Mouse (Mus musculus) frontal cortex, adult (tissue): ENCODE data around the gene Akap9.
"Not testable (repeated sequence)": the region's sequence is repeated elsewhere in the genome, so short reads cannot be mapped to it uniquely, and the experiment has no call there.

ENCODE experiments used
- ATAC-seq: cut with Nextera tagmentation; 2 replicates; pipeline ENCODE4 v1.9.2; 2017; ENCODE audit warnings: mild to moderate bottlenecking, moderate library complexity, mixed read lengths; ENCODE audit not compliant: low TSS enrichment

Akap9 gene

DNA sequence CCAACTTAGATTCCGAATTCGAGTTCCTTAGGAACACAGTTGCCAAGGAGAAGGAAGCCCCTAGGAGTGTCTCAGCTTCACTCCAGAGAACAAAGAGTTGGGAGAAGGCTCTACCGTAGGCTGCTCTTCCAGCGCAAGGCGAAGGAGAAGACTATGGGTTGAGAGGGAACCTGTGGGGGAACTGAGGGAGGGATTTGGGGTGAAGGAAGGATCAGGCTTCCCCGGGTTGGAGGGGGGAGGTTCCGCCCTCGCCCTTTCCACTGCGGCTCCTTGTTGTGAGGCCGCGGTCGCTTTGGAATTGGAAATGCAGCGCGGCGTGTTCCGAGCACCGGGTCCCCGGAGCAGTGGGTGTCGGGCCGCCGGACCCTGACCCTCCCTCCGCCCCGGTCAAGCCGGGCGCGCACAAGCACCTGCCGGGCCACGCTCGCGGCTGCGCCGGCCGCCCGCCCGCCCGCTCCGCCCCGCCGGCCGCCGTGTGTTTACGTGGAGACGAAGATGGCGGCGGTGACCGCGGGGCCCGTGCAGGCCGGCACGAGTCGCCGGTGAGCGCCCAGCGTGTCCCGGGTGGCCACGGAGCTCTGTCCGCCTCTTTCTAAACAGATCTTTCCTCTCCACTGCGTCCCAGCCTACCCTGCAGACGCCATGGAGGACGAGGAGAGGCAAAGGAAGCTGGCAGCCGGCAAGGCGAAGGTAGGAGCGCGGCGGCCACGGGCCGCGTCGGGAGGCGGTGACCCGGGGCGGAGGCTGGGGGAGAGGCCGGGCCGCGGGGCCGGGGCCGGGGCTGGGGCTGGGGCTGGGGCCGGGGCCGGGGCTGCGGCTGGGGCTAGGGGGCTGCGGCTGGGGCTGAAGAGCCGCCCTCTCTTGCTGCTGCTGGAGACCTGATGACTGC, at the start of gene Akap9:
Gene Akap9 (plus strand): TSS at position 254 of the 889 bp plus-strand sequence.
- ATAC-seq, result peak; percentile 94

DNA sequence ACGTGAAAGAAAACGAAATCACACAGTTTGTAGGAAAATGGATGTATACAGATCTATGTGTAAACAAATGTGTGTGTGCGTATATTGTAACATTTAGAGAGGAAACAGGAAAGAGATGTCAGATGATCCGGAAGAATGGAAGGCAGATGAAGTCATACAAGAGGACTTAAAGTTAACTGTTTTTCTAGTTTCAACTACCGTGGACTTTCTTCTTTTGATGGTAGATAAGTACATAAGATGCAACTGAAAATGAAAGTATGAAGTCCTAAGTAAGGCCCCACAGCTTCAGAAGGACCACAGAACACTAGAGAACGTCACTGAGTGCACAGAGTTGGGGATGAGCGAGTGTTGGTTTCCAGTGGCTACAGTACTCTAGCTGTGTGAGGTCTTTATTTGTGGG, 41.0 kb upstream of the Akap9 start:
- ATAC-seq, result not testable (repeated sequence)

DNA sequence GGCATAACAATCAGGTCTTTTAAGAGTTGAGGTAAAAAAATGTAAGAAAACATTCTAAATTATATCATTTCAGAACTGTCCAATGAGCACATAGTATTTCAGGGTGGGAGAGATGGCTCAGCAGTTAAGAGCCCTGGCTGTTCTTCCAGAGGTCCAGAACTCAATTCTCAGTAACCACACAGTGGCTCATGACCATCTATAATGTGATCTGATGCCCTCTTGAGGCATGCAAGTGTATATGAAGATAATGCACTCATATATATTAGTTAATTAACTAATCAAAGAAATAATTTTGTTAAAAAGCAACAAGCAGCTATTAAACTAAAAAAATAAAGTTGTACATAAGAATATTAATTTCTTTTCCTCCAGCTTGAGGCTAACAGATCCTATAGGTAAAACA, 38.7 kb upstream of the Akap9 start:
- ATAC-seq, result no peak

DNA sequence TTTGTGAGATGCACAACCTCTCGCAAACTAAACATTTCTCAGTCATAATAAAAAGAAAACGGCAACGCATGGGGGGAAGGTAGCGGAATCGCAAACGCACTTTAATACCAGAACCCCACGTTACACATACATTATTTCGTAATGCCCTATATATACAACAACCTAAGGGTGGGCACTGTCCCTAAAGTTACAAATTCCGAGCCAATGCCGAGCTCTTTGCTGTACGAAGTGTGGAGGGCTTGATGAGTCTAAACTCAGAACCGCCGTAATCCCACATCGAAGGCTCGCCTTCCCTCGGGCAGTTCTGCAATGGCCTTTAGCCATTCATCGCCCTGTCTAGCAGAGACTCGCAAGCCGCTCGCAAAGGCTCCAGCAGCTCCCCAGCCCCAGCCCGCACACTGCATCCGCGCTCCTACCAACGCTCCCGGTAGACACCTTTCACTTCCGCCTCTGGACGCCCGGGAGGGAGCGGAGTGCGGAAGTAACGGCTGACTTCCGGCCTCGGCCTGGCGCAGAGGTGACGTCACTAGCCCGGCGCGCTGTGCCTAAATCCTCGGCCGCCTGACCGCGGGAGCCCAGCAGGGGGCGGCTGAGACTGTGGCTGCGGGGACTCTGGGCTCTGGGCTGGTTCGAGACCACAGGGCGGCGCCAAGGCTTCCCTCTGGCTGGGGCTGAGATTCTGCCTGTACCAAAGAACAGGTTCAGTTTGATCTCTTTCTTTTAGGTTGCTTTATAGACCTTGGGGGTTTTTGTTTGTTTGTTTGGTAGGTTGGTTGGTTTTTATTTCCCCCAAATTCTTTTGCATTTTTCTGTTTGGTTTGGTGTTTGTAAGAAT, 34.2 kb upstream of the Akap9 start, which contains the start of gene Mterf1a:
Gene Mterf1a (minus strand): TSS at position 475 of the 835 bp plus-strand sequence.
- peak; percentile 100 for ATAC-seq

DNA sequence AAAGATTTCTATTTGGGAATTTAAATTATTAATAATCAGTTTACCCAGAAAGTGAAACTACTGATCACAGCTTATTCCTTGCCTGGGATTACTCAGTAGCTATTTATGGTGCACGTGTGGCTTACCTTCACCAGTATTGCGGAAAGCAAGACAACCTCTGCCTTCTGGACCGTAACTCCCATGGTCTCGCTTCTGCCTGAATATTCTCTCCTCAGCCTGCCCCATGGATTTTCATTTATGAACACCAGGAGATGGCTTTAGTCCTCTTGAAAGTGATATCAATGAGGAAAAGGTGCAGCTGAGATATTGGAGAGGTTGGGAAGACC, 33.6 kb upstream of the Akap9 start:
- ATAC-seq, result not testable (repeated sequence)

DNA sequence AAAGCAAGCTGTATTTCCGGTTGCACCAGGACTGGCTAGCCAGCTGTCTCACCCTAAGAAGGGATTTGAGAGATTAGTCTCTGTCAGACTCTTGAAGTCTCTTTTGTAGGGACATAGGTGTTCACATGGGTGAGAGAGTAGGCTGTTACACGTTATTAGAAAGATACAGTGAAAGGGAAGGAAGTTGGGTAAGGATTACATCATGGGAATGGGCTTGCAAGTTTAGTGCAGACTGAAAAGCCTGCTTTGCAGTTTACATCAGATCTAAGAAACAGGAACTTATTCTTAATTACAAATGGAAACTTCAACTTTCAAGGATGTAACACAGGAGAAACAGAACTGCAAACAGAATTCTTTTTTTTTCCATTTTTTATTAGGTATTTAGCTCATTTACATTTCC, 22.4 kb upstream of the Akap9 start:
- ATAC-seq, result no peak

DNA sequence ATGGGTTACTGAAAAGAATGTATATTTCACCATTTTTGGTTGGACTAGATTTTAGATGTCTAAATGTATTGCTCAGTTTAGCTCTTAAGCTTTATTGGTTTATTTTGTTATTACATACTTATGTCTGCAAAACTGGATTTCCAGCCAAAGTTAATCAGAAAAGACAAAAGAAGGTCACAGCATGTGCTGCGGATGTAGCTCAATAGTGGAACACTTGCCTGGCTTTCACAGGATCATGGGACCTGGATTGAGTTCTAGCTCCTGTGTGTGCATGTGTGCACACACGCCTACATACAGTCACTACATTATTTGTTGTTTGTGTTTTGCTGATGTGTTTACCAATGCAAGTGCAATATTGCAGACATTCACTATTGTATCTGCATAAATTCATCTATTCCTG, 5.5 kb upstream of the Akap9 start:
- no peak for ATAC-seq

DNA sequence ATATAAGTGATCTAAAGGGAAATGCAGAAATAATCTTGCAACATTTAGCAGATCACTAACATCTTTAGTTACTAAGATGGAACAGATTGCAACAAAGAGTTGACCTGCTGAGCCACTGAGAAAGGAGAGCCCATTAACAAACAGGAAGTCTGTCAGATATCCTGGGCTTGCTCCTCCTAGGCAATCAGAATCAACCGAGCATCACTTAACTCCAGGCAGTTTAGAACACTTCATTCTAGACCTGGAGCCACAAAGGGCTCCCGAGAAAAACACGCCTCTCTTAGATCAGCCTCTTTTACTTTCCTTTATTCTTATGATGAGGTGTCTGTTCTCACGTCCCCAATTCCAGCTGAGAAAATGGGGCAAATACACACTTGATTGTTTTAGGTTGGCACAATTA, 1.2 kb upstream of the Akap9 start:
- ATAC-seq, result no peak

DNA sequence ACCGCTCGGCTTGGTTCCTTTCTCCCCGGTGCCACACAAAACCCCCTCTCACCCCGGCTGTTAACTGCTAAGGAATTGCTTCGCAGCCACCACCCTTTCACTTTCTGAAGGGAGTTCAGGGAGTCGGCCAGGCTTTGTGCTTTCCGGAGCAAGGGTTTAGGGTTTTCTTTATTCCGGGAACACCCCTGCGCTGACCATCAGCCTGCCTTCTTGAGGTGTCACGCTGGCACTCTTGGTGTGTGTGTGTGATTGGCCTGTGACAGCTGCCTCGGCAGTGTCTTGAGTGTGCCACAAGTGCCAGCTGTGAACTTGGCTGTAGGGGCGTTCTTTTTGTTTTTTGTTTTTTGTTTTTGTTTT, 814 bp downstream of the Akap9 start:
- ATAC-seq, result peak; percentile 9; the same call in 1 of the 2 replicates

DNA sequence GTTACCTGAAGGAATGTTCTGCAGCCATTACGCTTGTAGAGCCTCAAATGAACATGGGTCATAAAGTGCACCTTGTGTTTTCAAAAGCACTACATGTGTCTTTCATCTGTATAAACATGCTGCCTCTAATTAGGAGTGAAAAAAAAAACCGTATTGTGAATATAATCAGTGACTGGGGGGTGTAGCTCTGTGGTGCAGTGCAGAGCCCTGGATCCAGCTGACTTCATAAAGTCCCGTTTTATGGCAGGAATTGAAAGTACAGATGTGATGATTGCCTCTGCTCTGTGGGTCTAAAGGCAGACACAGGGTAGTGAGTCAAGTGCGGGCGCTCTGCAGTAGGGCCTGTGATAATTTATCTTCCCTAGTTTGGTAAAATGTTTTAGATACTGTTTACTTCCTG, 2.9 kb downstream of the Akap9 start:
- no peak for ATAC-seq

DNA sequence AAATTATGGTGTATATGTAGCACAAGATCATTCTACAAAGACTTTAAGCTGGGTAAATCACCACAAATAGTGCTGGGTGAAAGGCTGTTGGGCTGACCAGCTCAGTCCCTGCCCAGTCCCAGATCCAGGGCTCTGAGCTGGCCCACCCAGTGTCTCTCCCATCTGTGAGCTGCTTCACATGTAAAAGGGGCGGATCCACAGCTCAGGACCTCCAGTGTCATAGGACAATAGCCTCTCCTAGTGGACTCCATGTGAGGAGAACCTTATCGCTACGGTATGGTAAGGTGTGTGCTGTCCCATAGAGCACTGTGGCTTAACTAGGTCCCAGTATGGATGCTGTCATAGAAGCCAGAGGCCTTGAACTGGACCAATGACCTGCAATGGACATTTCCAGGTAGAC, 3.8 kb downstream of the Akap9 start:
- ATAC-seq, result no peak

DNA sequence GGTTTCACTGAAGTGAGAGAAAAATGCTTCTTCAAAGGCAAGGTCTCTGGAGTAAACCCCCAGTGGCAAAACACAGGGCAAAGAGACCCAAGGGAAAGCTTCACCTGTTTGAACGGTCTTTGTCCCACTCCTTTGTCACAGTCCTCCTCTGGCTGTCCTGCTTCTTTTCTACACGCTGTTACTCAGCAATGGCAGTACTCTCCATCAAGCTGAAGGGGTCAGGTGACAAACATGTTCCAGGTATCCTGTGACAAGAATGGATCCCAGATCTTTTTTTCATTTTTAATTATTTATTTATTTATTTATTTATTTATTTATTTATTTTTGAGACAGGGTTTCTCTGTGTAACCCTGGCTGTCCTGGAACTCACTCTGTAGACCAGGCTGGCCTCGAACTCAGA, 5.7 kb downstream of the Akap9 start:
- ATAC-seq, result no peak

DNA sequence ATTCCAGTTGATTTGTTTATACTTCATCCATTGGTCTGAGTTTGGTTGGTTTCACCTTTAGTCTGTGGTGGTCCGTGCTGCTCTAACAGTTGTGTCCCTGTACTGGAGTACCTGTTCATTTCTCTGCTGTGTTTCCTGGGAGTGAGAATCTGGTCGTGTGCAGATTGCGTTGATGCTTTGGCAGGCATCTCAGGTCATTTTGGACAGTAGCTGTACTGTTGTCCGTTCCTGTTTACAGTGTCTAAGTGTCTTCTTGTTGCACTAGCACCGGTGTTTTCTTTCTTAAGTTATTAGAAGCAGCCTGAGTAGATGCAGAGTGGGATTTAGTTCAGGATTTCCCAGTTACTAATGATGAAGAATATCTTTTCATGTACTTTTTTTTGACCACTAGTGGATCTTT, 7.4 kb downstream of the Akap9 start:
- no peak for ATAC-seq

DNA sequence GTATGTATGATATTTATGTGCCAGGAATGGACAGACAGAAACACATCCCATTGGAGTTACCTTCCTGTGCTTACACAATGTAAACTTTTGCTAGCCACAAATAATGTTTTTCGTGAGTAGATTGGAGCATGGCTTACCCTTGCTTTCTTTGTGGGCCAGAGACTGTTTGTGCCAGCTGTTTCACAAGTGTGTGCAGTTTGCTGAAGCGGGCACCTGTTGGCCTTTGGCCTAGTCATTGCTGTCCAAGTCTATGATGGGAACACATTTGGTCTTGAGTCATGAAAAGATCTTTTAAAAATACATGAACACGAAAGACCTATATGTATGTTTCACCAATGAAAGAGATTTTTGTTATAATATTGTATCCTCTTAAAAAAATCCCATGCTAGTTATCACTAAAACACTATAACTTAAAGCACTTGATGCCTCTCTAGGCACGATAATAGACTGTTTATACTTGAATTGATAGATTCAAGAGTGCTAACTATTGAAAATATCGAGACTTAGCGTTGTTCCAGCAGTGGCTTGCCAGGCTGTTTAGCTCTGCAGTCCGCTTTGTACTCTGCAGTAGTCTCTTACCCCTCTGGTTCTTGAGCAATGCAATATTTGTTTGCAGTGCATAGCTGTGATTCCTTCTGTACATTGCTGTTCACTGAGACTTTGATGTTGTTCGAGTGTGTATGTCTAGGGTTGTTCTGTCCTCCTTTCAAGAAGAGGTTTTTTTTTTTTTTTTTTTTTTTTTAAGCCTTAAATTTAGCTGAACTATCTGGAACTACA, 8.1 kb downstream of the Akap9 start:
- no peak for ATAC-seq

DNA sequence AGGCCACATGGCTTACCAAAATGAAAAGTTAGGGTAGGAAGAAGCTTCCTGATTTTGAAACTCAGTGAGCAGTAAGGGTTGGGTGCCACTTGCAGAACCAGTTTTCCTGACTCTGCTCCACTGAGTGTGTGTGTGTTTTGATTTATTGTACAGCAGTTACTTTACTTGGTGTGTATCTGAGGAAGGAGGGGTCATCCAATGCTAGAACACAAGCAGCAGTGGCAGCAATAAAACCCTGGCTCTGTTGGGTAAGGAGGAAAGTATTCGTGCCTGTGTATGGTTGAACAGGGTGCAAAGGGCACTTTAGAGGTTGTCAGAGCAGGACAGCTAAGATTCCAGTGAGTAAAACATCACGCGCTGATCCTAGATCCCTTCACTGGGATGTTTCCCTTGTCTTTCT, 11.1 kb downstream of the Akap9 start:
- no peak for ATAC-seq

DNA sequence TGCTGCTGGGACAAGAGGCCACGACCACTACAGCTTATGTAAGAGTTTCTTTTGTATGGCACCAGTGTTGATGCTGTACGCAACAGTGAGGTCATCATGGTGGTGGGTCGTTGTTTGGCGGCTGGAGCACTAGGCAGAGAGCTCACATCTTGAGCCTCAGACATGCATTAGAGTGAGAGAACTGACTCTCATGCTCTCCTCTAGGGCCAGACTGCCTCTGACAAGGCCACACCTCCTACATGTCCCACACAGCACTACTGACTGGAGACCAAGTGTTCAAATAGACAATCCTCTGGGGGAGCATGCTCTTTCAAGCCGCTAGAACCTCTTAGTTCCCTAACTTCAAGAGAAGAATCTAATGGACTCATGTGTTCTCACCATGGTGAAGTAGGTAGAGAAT, 11.5 kb downstream of the Akap9 start:
- ATAC-seq, result no peak

DNA sequence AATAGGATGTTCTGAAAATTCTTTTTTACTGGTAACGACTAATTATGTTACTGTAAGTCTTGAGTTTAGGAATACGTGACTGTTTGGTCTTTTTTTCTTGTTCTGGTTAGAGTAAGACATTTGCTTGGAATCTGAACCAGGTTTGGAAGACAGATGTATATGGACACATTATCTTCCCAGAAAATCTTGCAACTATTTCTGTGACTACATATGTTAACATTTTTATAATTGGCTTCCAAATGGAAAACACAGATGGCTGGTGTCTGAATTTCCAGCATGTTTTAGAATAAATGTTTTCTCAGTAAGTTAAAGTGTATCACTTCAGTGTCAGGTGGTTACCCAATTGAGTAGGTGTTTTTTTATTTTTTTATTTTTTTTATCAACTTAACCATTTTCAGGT, 13.4 kb downstream of the Akap9 start:
- peak; percentile 94 for ATAC-seq

DNA sequence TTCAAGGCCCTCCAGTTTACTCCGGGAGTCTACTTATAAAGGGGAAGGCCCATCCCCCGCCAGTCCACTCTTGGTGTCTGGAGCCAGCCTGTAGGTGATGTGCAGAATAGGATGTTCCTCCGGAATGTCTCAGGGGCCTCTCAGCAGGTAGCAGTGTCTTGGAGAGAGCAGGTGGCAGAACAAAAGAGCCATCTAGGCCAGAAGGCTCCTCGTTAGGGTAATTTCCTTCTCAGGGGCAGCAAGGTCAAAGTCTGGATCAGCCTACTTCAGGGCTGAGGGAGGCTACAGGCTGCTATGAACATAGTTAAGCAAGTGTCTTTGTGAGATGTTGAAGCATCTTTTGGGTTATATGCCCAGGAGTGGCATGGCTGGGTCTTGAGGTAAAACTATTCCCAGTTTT, 15.3 kb downstream of the Akap9 start:
- ATAC-seq, result not testable (repeated sequence)

DNA sequence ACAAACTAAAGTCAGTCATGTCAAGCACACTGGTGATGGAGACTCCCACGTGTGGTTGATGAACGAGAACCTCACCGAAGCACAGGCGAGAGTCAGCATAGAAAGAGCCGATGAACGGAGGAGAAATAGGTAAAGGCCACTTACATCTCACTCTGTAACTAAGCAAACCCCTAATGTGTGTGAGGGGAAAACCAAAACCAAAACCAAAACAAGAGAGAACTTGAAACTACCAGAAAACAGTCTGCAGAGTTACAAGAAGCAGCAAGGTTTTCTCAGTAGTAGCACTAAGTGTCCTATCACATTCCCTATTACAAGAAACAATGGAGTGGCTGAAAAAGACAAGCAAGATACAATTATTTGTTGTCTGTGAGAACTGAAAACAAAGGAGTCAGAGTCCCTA, 24.6 kb downstream of the Akap9 start:
- ATAC-seq, result no peak

DNA sequence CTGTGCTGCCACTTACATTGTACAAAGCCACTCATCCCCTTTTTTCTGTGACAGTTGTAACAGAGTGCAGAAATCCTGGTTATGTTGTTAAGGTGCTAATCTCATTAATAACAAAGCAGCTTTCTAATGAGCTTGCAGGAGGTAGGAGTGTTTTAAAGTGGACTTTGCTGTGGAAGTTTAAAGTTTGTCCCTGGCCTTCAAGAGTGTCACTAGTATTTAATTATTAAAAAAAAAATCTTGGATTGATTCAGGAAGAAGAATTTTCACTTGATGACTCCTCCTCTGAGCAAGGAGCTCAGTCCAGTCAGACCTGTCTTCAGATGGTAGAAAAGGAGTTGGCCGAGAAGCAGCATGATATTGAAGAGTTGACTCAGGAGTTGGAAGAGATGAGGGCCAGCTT, 26.7 kb downstream of the Akap9 start:
- no peak for ATAC-seq

DNA sequence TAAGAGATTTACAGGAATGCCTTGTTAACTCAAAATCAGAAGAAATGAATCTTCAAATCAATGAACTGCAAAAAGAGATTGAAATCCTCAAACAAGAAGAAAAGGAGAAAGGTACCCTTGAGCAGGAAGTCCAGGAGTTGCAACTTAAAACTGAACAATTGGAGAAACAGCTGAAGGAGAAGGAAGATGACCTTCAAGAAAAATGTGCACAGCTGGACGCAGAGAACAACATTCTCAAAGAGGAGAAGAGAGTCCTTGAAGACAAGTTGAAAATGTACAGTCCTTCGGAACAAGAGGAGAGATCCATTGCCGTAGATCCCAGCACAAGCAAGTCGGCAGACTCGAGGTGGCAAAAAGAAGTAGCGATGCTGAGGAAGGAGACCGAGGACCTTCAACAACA, 33.4 kb downstream of the Akap9 start:
- no peak for ATAC-seq

DNA sequence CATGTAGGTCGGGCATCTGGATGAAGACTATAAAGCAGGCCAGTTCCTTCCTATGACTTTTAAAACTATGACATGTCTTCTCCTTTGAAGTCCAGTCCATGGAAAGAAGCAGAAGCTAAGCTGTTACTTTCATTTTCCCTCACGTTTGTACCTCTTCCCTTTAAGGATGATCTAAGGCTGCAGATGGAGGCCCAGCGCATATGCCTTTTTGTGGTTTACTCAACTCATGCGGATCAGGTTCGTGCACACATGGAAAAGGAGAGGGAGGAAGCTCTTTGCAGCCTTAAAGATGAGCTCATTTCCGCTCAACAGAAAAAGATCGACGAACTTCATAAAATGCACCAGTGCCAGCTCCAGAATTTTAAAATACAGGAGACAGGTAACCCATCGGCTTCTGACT, 40.6 kb downstream of the Akap9 start:
- no peak for ATAC-seq
